Mouse (Mus musculus): ENCODE results near the gene Serpini1. TPM values are rescaled to one million over a fixed set of nuclear protein-coding genes. Genes with fewer than 3 reads are reported as not detected.

Gene Serpini1
- total and polyA plus RNA-seq, 3 experiments: 1.1 to 2.5 (median 1.2) TPM

DNA sequence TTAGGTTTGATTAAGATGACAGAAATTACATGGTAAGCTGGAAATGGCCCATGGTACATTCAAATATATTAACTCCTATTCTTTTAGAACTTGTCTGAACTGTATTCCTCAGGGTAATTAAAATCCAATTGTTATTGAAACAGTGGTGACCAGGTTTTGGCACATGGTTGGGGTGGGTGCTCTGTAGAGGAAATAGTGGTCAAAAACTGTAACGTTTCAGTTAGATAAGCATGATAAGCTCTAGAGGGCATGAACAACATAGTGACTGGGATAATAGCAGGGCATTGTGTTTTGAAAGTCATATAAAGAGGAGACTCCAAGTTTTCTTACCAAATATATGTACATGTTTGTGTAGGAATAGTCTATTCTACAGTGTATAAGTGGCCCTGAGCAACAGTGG lies 134.7 kb downstream of the Serpini1 start:
- TF ChIP-seq NRF1 (IDR thresholded peaks at IDR 0.05; ENCODE audit: low read depth, low read length) (no peak), POLR2AphosphoS2 (IDR thresholded peaks at IDR 0.05; ENCODE audit: low read depth, low read length) (no peak), IRF4 (IDR thresholded peaks at IDR 0.05; ENCODE audit: low read depth, low read length) (no peak), CHD1 (IDR thresholded peaks at IDR 0.05; ENCODE audit: low read depth, low read length) (no peak), CTCF (conservative IDR thresholded peaks at IDR 0.05 in 1 of 2, IDR thresholded peaks at IDR 0.05 in 1 of 2; ENCODE audit: low read depth in 2 of 2, low read length in 2 of 2) (no peak), SIN3A (IDR thresholded peaks at IDR 0.05; ENCODE audit: low read length) (no peak), ZMIZ1 (IDR thresholded peaks at IDR 0.05; ENCODE audit: low read depth, low read length) (no peak), MEF2A (IDR thresholded peaks at IDR 0.05; ENCODE audit: borderline replicate concordance, low read depth, low read length) (no peak), GABPA (IDR thresholded peaks at IDR 0.05; ENCODE audit: insufficient replicate concordance, low read depth, low read length) (no peak), CHD2 (IDR thresholded peaks at IDR 0.05; ENCODE audit: low read length) (no peak), MAFK (IDR thresholded peaks at IDR 0.05; ENCODE audit: insufficient replicate concordance, low read length) (no peak), RAD21 (IDR thresholded peaks at IDR 0.05; ENCODE audit: low read depth, low read length) (no peak), MAX (IDR thresholded peaks at IDR 0.05; ENCODE audit: low read length) (no peak), MXI1 (IDR thresholded peaks at IDR 0.05; ENCODE audit: low read depth, low read length) (no peak), POLR2A (IDR thresholded peaks at IDR 0.05; ENCODE audit: low read depth, low read length) (no peak), RCOR1 (conservative IDR thresholded peaks at IDR 0.05; ENCODE audit: low read depth, low read length) (no peak), ETS1 (conservative IDR thresholded peaks at IDR 0.05; ENCODE audit: low read depth, low read length) (no peak), TCF12 (IDR thresholded peaks at IDR 0.05; ENCODE audit: low read depth, low read length) (no peak), JUN (IDR thresholded peaks at IDR 0.05; ENCODE audit: insufficient read depth, low read depth, low read length) (no peak)
- in situ Hi-C loops (cut with MboI; ENCODE audit: low pct_ligation_motif_present, low pct_unique_long_range_greater_than_20kb, low sequenced_read_pairs) (no loop called here), dilution Hi-C loops (cut with MboI; ENCODE audit: extremely low pct_ligation_motif_present, extremely low pct_unique_long_range_greater_than_20kb, low sequenced_read_pairs) (no loop called here)
- Histone ChIP-seq H3K4me2 (ENCODE audit: insufficient read depth, low read depth, poor library complexity, severe bottlenecking) (no peak overlapping the region), H3K79me2 (replicated peaks; ENCODE audit: control insufficient read depth, extremely low read depth, insufficient read depth, poor library complexity, severe bottlenecking) (no peaks in the 10 kb centered on the region), H3K27ac (ENCODE audit: insufficient read depth, low read depth) (no peak overlapping the region), H3K36me3 (replicated peaks in 1 of 2; ENCODE audit: control insufficient read depth in 1 of 2, insufficient read depth in 1 of 2, low read length in 1 of 2) (no peaks in the 10 kb centered on the region), H3K4me3 (replicated peaks in 1 of 3; ENCODE audit: low read depth in 2 of 3, low read length in 2 of 3, poor library complexity in 1 of 3) (no peak overlapping the region), H3K9ac (ENCODE audit: insufficient read depth, low read depth) (no peak overlapping the region), H3K9me3 (replicated peaks; ENCODE audit: low read length) (no peaks in the 10 kb centered on the region), H3K4me1 (ENCODE audit: control insufficient read depth in 1 of 2, insufficient read depth in 2 of 2) (no peaks in the 10 kb centered on the region), H3K27me3 (replicated peaks) (no peaks in the 10 kb centered on the region)
- DNase-seq (ENCODE audit: extremely low read depth): no peak

Other genes with a start within 250 kb of the Serpini1 start
- gene Wdr49, start 75.4 kb upstream of the Serpini1 start, total RNA-seq (2012; rRNA removed): not detected in 2 replicates
- not detected in 2 replicates for gene Wdr49, start 75.4 kb upstream of the Serpini1 start, total RNA-seq (2014; rRNA removed)
- not detected in 2 replicates for gene Wdr49, start 75.4 kb upstream of the Serpini1 start, polyA plus RNA-seq (2012; ENCODE audit: insufficient read length, low read depth)
- 37.1 and 43.9 TPM in 2 replicates for gene Pdcd10, start 691 bp upstream of the Serpini1 start, total RNA-seq (2012; rRNA removed)
- gene Pdcd10, start 691 bp upstream of the Serpini1 start, total RNA-seq (2014; rRNA removed): 142 and 175 TPM in 2 replicates
- 69.1 and 73.6 TPM in 2 replicates for gene Pdcd10, start 691 bp upstream of the Serpini1 start, polyA plus RNA-seq (2012; ENCODE audit: insufficient read length, low read depth)
- not detected in 2 replicates for gene Gm29133, start 190.7 kb downstream of the Serpini1 start, total RNA-seq (2012; rRNA removed)
- not detected in 2 replicates for gene Gm29133, start 190.7 kb downstream of the Serpini1 start, total RNA-seq (2014; rRNA removed)
- not detected in 2 replicates for gene Gm29133, start 190.7 kb downstream of the Serpini1 start, polyA plus RNA-seq (2012; ENCODE audit: insufficient read length, low read depth)

Measured in CH12.LX (cell line).